Mouse (Mus musculus) forebrain, embryonic 14.5 days (tissue): ENCODE measurements around the gene Phf14. TPM values are rescaled to one million over a fixed set of nuclear protein-coding genes. Genes with fewer than 3 reads are reported as not detected.
"Not testable (repeated sequence)": the region's sequence is repeated elsewhere in the genome, so short reads cannot be mapped to it uniquely, and the experiment has no call there.

Experiments
- ATAC-seq: fragments of 200-750 bp; cut with Nextera tagmentation; 2 replicates; pipeline ENCODE4 v1.8.0; 2017; ENCODE audit warnings: mild to moderate bottlenecking, moderate library complexity
- DNase-seq: peaks from one replicate; pipeline ENCODE4 v3.0.0-alpha.2; 2015; ENCODE audit warnings: low spot score
- H3K27ac ChIP-seq: fragments of 300-500 bp; sonication (generic); 2 replicates; pipeline ENCODE4 v1.5.1; 2014; ENCODE audit warnings: low read depth, mild to moderate bottlenecking, control low read depth, low read length, moderate library complexity
- H3K27me3 ChIP-seq: fragments of 300-500 bp; sonication (generic); replicated peaks from 2 replicates; pipeline ENCODE4 v1.6.1; 2014; ENCODE audit warnings: low read length, control low read depth, mixed read lengths; ENCODE audit not compliant: control insufficient read depth, insufficient read depth
- H3K36me3 ChIP-seq: fragments of 300-500 bp; sonication (generic); 2 replicates; pipeline ENCODE4 v1.6.1; 2014; ENCODE audit warnings: low read length, control low read depth; ENCODE audit not compliant: control insufficient read depth, insufficient read depth
- H3K4me1 ChIP-seq: fragments of 300-500 bp; sonication (generic); 2 replicates; pipeline ENCODE4 v1.6.1; 2014; ENCODE audit warnings: antibody characterized with exemption, low read length, control low read depth; ENCODE audit not compliant: control insufficient read depth, insufficient read depth
- H3K4me2 ChIP-seq: fragments of 300-500 bp; sonication (generic); 2 replicates; pipeline ENCODE4 v1.6.1; 2014; ENCODE audit warnings: mild to moderate bottlenecking, control low read depth, low read length
- H3K4me3 ChIP-seq: fragments of 300-500 bp; sonication (generic); 2 replicates; pipeline ENCODE4 v1.5.1; 2014; ENCODE audit warnings: low read depth, low read length, control low read depth
- H3K9ac ChIP-seq: fragments of 300-500 bp; sonication (generic); 2 replicates; pipeline ENCODE4 v1.6.1; 2014; ENCODE audit warnings: mild to moderate bottlenecking, low read length, control low read depth, moderate library complexity
- H3K9me3 ChIP-seq: fragments of 300-500 bp; sonication (generic); replicated peaks from 2 replicates; pipeline ENCODE4 v1.6.1; 2016; ENCODE audit warnings: low read length, control low read depth, mixed read lengths; ENCODE audit not compliant: control insufficient read depth
- WGBS: fragments of 180-500 bp; shearing (Covaris S2); extraction: QIAGEN DNeasy Blood & Tissue Kit; methylation state at CpG from one replicate; pipeline ENCODE4 v1.1.7; 2014; 5-methylcytosine and 5-hydroxymethylcytosine counted together
- polyA plus RNA-seq: library from polyadenylated mRNA; unstranded; fragments of >200 nt; fragmentation: Nextera tagmentation; extraction: Ambion mirVana; gene quantifications from 2 replicates; pipeline ENCODE4 v1.2.1, GENCODE M21; 2014

Phf14 gene
- polyA plus RNA-seq, 1 experiment from 2014 or later: 89.2 TPM

DNA sequence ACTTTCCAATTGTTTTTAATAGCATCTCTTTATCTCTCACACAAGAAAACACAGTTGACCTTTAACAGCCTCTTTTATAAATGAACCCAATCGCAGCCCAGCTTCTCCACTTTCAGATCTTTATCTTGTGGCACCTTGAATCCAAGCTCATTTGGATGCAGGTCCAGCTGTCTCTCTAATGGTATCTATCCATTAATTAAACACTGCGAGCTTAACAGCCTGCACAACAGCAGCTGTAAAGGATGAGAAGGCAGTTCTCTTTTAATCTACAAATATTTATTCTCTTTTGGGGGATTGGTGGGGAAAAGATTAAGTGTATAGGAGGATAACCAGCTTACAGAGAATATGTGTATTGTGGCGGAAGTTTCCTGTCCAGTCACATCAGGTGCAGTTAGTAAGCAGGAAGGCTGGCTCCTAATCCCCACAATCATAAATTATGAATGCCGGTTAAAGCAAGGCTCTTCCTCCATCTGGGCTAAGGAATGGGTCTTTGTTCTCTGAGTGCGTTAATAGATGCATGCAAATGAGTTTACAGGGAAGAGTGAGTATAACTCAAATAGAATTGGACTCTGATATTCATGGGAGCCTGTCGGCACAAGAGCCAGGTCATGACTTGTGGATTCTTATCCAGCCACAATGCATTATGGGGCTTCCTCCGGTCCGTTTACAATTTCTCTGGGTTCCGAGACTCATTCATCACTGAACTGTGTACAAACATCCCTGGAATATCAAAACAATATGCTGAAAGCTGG lies 210.4 kb downstream of the Phf14 start:
- 19% methylated on average over 9 of the region's 9 CpGs for WGBS
- Histone ChIP-seq H3K9ac (no peak overlapping the region; the same call in 1 of the 2 replicates), H3K4me3 (no peak overlapping the region), H3K27ac (peak overlapping the region; percentile 58; the same call in 1 of the 2 replicates), H3K9me3 (no peaks in the 10 kb centered on the region), H3K4me2 (peak overlapping the region; percentile 26), H3K36me3 (no peaks in the 10 kb centered on the region), H3K4me1 (peaks cover 14% of the 10 kb centered on the region), H3K27me3 (no peaks in the 10 kb centered on the region)
- ATAC-seq (peak; percentile 88), DNase-seq (peak; percentile 74)

DNA sequence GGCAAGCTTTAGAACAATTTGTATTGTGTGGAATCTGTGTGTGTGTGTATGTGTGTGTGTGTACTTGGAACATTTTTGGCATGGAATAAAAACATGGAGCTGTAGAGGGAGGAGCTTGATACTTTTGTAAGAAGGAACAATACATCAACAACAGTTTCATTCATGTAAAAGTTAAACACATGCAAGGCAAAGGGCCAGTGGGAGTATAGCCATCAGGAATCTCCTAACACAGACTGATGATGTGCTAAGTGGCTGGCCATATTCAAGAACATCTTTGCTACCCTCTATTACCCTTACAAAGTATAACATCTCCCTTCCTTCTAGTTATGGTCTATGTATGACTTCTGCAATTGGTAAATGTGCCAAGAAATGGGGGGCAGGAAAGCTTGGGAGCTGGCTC lies 215.2 kb downstream of the Phf14 start:
- no peaks in the 10 kb centered on the region for H3K36me3 ChIP-seq
- ATAC-seq (no peak), DNase-seq (no peak)
- peaks cover 6% of the 10 kb centered on the region for H3K4me1 ChIP-seq
- no peak overlapping the region for H3K9ac ChIP-seq
- no peaks in the 10 kb centered on the region for H3K9me3 ChIP-seq
- no peak overlapping the region for H3K4me2 ChIP-seq
- no peak overlapping the region for H3K4me3 ChIP-seq
- H3K27me3 ChIP-seq: no peaks in the 10 kb centered on the region
- H3K27ac ChIP-seq: no peak overlapping the region

DNA sequence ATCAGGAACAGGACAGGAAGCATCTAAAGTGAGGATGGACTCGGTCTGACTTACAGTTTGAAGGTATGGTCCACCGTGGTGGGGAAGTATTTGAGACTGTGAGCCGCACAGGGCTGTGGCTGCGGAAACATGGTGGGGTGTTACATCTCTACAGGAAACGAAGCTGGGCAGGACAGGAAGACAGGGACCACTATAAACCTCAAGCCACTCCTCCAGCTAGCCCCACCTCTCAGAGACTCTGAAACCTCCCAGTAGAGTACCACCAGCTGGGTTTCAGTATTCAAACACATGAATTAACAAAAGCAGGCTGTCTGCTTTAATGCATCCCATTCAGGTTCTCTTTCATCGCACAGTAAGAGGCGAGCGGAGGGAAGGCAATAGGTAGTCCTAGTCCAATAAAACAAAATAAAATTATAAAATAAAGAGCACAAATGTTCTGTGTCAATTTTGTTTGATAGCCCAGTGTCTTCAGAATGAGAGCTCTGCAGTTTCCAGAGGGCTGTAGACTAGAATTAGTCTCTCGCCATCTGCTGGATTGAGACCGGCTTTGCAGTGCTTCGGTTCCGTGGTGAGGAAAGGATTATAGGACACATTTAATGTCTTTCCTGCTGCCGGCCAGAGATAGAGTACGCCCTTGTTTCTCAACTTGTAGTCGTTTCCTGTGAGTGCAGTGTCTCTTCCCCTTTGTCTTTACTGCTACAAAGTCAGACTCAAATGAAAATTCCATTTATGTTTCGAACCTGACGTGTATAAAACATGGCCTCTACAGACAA lies 217.6 kb downstream of the Phf14 start:
- Histone ChIP-seq H3K9me3 (no peaks in the 10 kb centered on the region), H3K27ac (no peak overlapping the region), H3K4me3 (no peak overlapping the region), H3K9ac (no peak overlapping the region), H3K27me3 (no peaks in the 10 kb centered on the region), H3K36me3 (no peaks in the 10 kb centered on the region), H3K4me2 (no peak overlapping the region), H3K4me1 (no peaks in the 10 kb centered on the region)
- DNase-seq (peak; percentile 89), ATAC-seq (peak; percentile 89)
- WGBS: 34% methylated on average over 17 of the region's 17 CpGs

DNA sequence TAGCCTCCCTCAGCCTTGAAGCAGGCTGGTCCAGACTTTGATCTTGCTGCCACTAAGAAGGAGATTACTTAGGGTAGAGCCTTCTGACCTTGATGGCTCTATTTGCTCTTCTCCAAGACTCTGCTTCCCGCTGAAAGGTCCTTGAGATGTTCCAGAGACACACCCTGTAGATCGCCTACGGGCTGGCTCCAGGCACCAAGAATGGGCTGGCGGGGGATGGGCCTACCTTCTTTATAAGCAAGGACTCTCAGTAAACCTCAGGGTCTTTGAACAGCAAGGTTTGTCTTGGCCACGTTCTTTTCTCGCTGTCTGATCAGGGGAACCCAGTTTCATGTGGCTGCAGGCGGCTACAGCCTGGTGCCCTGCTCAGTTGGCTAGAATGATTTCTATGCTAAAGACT lies 219.0 kb downstream of the Phf14 start:
- not testable (repeated sequence) for ATAC-seq, H3K27me3 ChIP-seq, H3K4me3 ChIP-seq, H3K36me3 ChIP-seq, DNase-seq, H3K9ac ChIP-seq, H3K4me1 ChIP-seq, H3K27ac ChIP-seq, H3K9me3 ChIP-seq, H3K4me2 ChIP-seq
- 91% methylated on average over 7 of the region's 7 CpGs for WGBS

DNA sequence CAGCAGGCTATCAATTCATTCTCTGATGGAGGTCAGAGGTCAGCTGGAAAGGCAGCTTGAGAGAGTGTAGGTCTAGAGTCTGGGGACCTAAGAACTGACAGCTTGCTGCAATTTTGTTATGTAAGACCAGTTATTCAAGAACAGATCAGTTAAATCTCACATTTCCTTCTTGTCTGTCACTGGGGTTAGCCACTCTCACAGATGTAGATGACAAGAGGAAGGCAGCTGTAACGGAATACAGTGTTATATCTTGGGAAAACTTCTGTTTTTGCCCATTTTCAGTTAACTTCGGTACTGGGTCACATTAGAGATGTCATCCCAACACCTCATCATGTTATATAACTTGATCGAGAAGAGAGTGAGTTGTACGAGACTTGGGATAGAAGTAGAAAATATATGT lies 219.7 kb downstream of the Phf14 start:
- Histone ChIP-seq H3K27me3 (no peaks in the 10 kb centered on the region), H3K4me1 (no peaks in the 10 kb centered on the region), H3K27ac (no peak overlapping the region), H3K36me3 (no peaks in the 10 kb centered on the region), H3K4me3 (no peak overlapping the region), H3K9ac (no peak overlapping the region), H3K9me3 (no peaks in the 10 kb centered on the region), H3K4me2 (no peak overlapping the region)
- DNase-seq: no peak
- WGBS: 94% methylated on average over 4 of the region's 4 CpGs
- ATAC-seq: no peak

Other genes with a start within 250 kb of the Phf14 start
- 905 and 1,049 TPM in 2 replicates for gene Ndufa4, start 312 bp upstream of the Phf14 start, polyA plus RNA-seq